Mouse (Mus musculus): ENCODE results near the gene Aldh3b3.

GRCm38 (mm10) chr19:3980917-3981316 lies 22.5 kb downstream of the Aldh3b3 start:
- TF ChIP-seq CTCF (IDR thresholded peaks at IDR 0.05; ENCODE audit: borderline replicate concordance, control insufficient read depth, extremely low read depth, insufficient read depth, low read length, poor library complexity) (no peak), POLR2A (IDR thresholded peaks at IDR 0.05; ENCODE audit: control insufficient read depth, extremely low read depth, insufficient read depth, low read length, poor library complexity) (no peak)
